Mouse (Mus musculus) layer of hippocampus, adult 9-10 months (tissue): Measurements from ENCODE around the gene Amotl2.

Experiments used
- DNase-seq: peaks from one replicate; pipeline ENCODE4 v3.0.0; 2022; ENCODE audit warnings: low spot score

Amotl2 gene

GRCm38 (mm10) chr9:102716481-102717163 is at the start of gene Amotl2:
TSS of gene Amotl2 (plus strand) at chr9:102716672.
- no peak for DNase-seq

GRCm38 (mm10) chr9:102668115-102668514 is 48.4 kb upstream of the Amotl2 start:
- no peak for DNase-seq

- no peak for DNase-seq
Observed at GRCm38 (mm10) chr9:102668906-102669305, 47.6 kb upstream of the Amotl2 start.

GRCm38 (mm10) chr9:102673381-102673780 is 43.1 kb upstream of the Amotl2 start:
- no peak for DNase-seq

- DNase-seq = no peak
Observed at GRCm38 (mm10) chr9:102675922-102676321, 40.5 kb upstream of the Amotl2 start.

GRCm38 (mm10) chr9:102681470-102681869 is 35.0 kb upstream of the Amotl2 start:
- DNase-seq = no peak

- no peak for DNase-seq
Observed at GRCm38 (mm10) chr9:102687943-102688342, 28.5 kb upstream of the Amotl2 start.

- no peak for DNase-seq
Observed at GRCm38 (mm10) chr9:102689406-102689939, 27.0 kb upstream of the Amotl2 start.

GRCm38 (mm10) chr9:102689940-102690642 is 26.4 kb upstream of the Amotl2 start:
- DNase-seq = no peak

GRCm38 (mm10) chr9:102690891-102691290 is 25.6 kb upstream of the Amotl2 start:
- no peak for DNase-seq

- no peak for DNase-seq
Observed at GRCm38 (mm10) chr9:102692564-102693475, 23.7 kb upstream of the Amotl2 start.

- no peak for DNase-seq
Observed at GRCm38 (mm10) chr9:102701042-102701441, 15.4 kb upstream of the Amotl2 start.

GRCm38 (mm10) chr9:102709504-102710135 is 6.9 kb upstream of the Amotl2 start:
- no peak for DNase-seq

GRCm38 (mm10) chr9:102710520-102710919 is 6.0 kb upstream of the Amotl2 start:
- no peak for DNase-seq

GRCm38 (mm10) chr9:102713797-102714196 is 2.7 kb upstream of the Amotl2 start:
- DNase-seq = no peak

- no peak for DNase-seq
Observed at GRCm38 (mm10) chr9:102714893-102715505, 1.5 kb upstream of the Amotl2 start.

- DNase-seq = no peak
Observed at GRCm38 (mm10) chr9:102715506-102715900, 969 bp upstream of the Amotl2 start.

GRCm38 (mm10) chr9:102717164-102717885 is 853 bp downstream of the Amotl2 start:
- DNase-seq = peak; percentile 62

GRCm38 (mm10) chr9:102717886-102718643 is 1.6 kb downstream of the Amotl2 start:
- peak; percentile 49 for DNase-seq

- no peak for DNase-seq
Observed at GRCm38 (mm10) chr9:102718676-102719075, 2.2 kb downstream of the Amotl2 start.
